Mouse (Mus musculus) embryonic facial prominence, embryonic 15.5 days (tissue): Measurements from ENCODE around the gene Ggn. TPM values are rescaled to one million over a fixed set of nuclear protein-coding genes. Genes with fewer than 3 reads are reported as not detected.

Experiments
- ATAC-seq: fragments of 200-750 bp; cut with Nextera tagmentation; 2 replicates; pipeline ENCODE4 v1.8.0; 2017; ENCODE audit warnings: low read depth, moderate TSS enrichment; ENCODE audit not compliant: insufficient number of reproducible peaks, low FRiP score, low TSS enrichment
- H3K27ac ChIP-seq: fragments of 300-500 bp; sonication (generic); replicated peaks from 2 replicates; pipeline ENCODE4 v1.5.1; 2015; ENCODE audit warnings: mild to moderate bottlenecking, inconsistent platforms
- H3K27me3 ChIP-seq: fragments of 300-500 bp; sonication (generic); 2 replicates; pipeline ENCODE4 v1.6.1; 2015; ENCODE audit warnings: inconsistent platforms
- H3K36me3 ChIP-seq: fragments of 300-500 bp; sonication (generic); 2 replicates; pipeline ENCODE4 v1.6.1; 2015; ENCODE audit warnings: mild to moderate bottlenecking, inconsistent platforms
- H3K4me1 ChIP-seq: fragments of 300-500 bp; sonication (generic); 2 replicates; pipeline ENCODE4 v1.6.1; 2015; ENCODE audit warnings: inconsistent platforms
- H3K4me2 ChIP-seq: fragments of 300-500 bp; sonication (generic); replicated peaks from 2 replicates; pipeline ENCODE4 v1.6.1; 2015; ENCODE audit warnings: mild to moderate bottlenecking, inconsistent platforms
- H3K4me3 ChIP-seq: fragments of 300-500 bp; sonication (generic); replicated peaks from 2 replicates; pipeline ENCODE4 v1.5.1; 2015; ENCODE audit warnings: mild to moderate bottlenecking, inconsistent platforms
- H3K9ac ChIP-seq: fragments of 300-500 bp; sonication (generic); 2 replicates; pipeline ENCODE4 v1.6.1; 2015; ENCODE audit warnings: inconsistent platforms
- H3K9me3 ChIP-seq: fragments of 300-500 bp; sonication (generic); replicated peaks from 2 replicates; pipeline ENCODE4 v1.6.1; 2016; ENCODE audit warnings: inconsistent platforms
- WGBS: fragments of 180-500 bp; shearing (Covaris S2); methylation state at CpG from one replicate; pipeline ENCODE4 v1.1.7; 2015; 5-methylcytosine and 5-hydroxymethylcytosine counted together
- polyA plus RNA-seq: library from polyadenylated mRNA; unstranded; fragments of >200 nt; fragmentation: Nextera tagmentation; extraction: Ambion mirVana; gene quantifications from 2 replicates; pipeline ENCODE4 v1.2.1, GENCODE M21; 2015

Ggn gene
- polyA plus RNA-seq, 1 experiment from 2014 or later: 0.69 TPM

- Histone ChIP-seq H3K9me3 (no peaks in the 10 kb centered on the region), H3K4me3 (no peak overlapping the region), H3K36me3 (no peaks in the 10 kb centered on the region), H3K9ac (no peak overlapping the region), H3K27ac (no peak overlapping the region), H3K4me2 (no peak overlapping the region), H3K4me1 (no peaks in the 10 kb centered on the region), H3K27me3 (no peaks in the 10 kb centered on the region)
- WGBS: 74% methylated on average over 8 of the region's 8 CpGs
- no peak for ATAC-seq
Observed at GRCm38 (mm10) chr7:29141416-29141815, 28.6 kb upstream of the Ggn start.

GRCm38 (mm10) chr7:29144006-29144405 is 26.0 kb upstream of the Ggn start:
- Histone ChIP-seq H3K27ac (no peak overlapping the region), H3K4me3 (no peak overlapping the region), H3K27me3 (no peaks in the 10 kb centered on the region), H3K9me3 (no peaks in the 10 kb centered on the region), H3K36me3 (no peaks in the 10 kb centered on the region), H3K4me1 (no peaks in the 10 kb centered on the region), H3K4me2 (no peak overlapping the region), H3K9ac (no peak overlapping the region)
- WGBS: 87% methylated on average over 4 of the region's 4 CpGs
- ATAC-seq: no peak

DNA sequence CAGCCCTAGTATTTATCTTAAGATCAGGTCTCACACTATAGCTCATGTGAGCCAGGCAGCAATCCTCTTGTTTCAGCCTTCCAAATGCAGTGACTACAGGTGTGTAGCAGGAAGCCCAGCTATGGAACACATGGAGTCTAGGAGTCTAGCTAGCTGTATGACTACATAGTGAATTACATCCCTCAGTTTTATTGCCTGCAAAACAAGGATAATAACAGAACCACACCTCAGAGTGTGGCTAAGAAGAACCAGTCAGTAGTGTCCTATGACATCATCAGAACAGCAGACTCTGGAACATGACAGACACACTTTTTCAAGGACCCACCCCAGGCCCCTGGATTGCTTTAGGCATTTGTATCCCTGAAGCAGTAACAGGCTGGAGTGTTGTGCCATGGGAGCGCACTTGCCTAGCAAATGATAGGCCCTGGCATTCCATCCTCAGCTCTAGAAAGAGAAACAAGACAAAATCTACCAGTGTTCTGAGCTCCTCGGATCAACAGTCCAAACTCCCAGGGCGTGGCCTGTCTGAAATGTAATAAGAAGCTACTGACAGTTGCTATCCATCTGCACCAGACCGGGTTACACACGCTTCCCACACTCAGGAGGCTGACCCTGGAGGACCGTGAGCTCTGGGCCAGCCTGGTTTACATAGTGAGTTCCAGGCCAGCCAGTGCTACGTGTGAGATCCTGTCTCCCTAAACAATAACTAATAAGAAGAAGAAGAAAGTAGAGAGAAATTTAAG is 23.2 kb upstream of the Ggn start:
- Histone ChIP-seq H3K27me3 (no peaks in the 10 kb centered on the region), H3K9ac (no peak overlapping the region)
- ATAC-seq: no peak

GRCm38 (mm10) chr7:29148771-29149170 is 21.2 kb upstream of the Ggn start:
- no peaks in the 10 kb centered on the region for H3K36me3 ChIP-seq
- no peaks in the 10 kb centered on the region for H3K27me3 ChIP-seq
- H3K4me3 ChIP-seq: no peak overlapping the region
- no peak for ATAC-seq
- H3K9ac ChIP-seq: no peak overlapping the region
- H3K4me1 ChIP-seq: no peaks in the 10 kb centered on the region
- no peaks in the 10 kb centered on the region for H3K9me3 ChIP-seq
- H3K4me2 ChIP-seq: no peak overlapping the region
- WGBS: 88% methylated on average over 15 of the region's 15 CpGs
- no peak overlapping the region for H3K27ac ChIP-seq

More for the DNA sequence above, 23.2 kb upstream of the Ggn start:
- Histone ChIP-seq H3K4me3 (no peak overlapping the region), H3K9me3 (no peaks in the 10 kb centered on the region), H3K27ac (no peak overlapping the region), H3K4me1 (no peaks in the 10 kb centered on the region), H3K4me2 (no peak overlapping the region), H3K36me3 (no peaks in the 10 kb centered on the region)
- 79% methylated on average over 7 of the region's 7 CpGs for WGBS

DNA sequence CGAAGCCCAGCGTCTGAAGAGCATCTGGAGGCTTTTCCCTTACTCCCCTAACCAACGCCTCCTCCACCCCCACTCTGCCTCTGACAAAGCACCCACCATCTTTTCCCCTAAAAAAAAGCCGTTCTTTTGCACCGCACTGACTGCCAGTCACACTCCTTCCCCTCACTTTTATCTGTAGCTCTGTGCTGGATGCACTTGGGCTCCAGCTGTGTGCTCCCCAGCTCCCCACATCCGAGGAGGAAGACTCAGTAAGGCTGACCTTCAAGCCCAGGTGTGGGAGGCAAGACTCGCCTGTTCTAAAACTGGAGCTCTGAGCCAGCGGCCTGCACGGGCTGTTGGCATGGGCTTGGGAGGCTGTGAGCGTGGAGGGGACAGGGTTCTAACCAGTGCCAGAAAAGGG is 18.5 kb upstream of the Ggn start:
- Histone ChIP-seq H3K4me3 (no peak overlapping the region), H3K27ac (no peak overlapping the region), H3K4me1 (peaks cover 8% of the 10 kb centered on the region; the same call in 1 of the 2 replicates), H3K9ac (no peak overlapping the region), H3K4me2 (no peak overlapping the region), H3K27me3 (no peaks in the 10 kb centered on the region), H3K9me3 (no peaks in the 10 kb centered on the region), H3K36me3 (0 out of 2 replicates have a peak, but pooled peaks cover 5% of the 10 kb centered on the region)
- no peak for ATAC-seq
- 65% methylated on average over 10 of the region's 10 CpGs for WGBS

GRCm38 (mm10) chr7:29154018-29154720 is 15.8 kb upstream of the Ggn start:
- 95% methylated on average over 14 of the region's 14 CpGs for WGBS
- Histone ChIP-seq H3K27me3 (peaks cover 11% of the 10 kb centered on the region), H3K27ac (no peak overlapping the region), H3K4me3 (no peak overlapping the region), H3K4me1 (peaks cover 10% of the 10 kb centered on the region; the same call in 1 of the 2 replicates), H3K9me3 (no peaks in the 10 kb centered on the region), H3K4me2 (no peak overlapping the region), H3K9ac (no peak overlapping the region), H3K36me3 (0 out of 2 replicates have a peak, but pooled peaks cover 5% of the 10 kb centered on the region)
- no peak for ATAC-seq

DNA sequence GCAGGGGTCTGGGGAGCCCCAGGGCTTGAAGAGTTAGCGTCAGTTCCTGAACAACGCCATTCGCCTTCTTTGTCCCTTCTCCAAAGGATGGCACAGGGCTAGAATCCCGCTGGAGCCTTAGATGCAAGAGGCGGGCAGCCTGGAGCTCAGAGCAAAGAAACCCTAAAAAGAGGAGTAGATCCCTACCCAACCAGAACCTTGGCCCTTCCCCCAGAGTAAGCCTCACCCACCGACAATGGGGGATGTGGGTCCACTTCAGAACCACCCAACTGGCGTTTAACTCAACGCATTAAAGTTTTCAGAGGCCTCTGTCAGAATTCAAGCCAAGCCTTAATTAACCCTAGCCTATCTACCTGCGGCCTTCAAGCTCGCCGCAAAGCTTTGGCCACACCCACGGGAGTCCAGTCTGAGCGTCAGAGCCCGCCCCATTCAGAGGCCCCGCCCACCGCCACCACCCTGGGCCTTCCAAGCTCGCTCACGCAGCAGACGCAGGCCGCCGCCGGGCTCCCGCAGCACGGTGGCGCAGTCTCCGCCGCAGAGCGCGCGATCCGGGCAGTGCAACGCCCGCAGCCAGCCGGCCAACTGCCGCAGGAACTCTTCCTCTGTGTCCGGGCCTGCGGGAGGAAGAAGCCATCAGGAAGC is 14.7 kb upstream of the Ggn start:
- Histone ChIP-seq H3K9ac (peak overlapping the region; percentile 69), H3K4me2 (peak overlapping the region; percentile 96), H3K27ac (peak overlapping the region; percentile 89), H3K36me3 (0 out of 2 replicates have a peak, but pooled peaks cover 5% of the 10 kb centered on the region), H3K27me3 (peaks cover 15% of the 10 kb centered on the region), H3K4me1 (peaks cover 10% of the 10 kb centered on the region; the same call in 1 of the 2 replicates), H3K4me3 (peak overlapping the region; percentile 89), H3K9me3 (no peaks in the 10 kb centered on the region)
- ATAC-seq: peak; percentile 80
- 6% methylated on average over 37 of the region's 37 CpGs for WGBS

- peak within 1 kb of the TSS; percentile 96 for H3K4me2 ChIP-seq
- H3K27me3 ChIP-seq: peaks cover 15% of the 10 kb centered on the region
- H3K4me1 ChIP-seq: peaks cover 10% of the 10 kb centered on the region; the same call in 1 of the 2 replicates
- H3K36me3 ChIP-seq: 0 out of 2 replicates have a peak, but pooled peaks cover 5% of the 10 kb centered on the region
- ATAC-seq: peak; percentile 66
- H3K4me3 ChIP-seq: peak within 1 kb of the TSS; percentile 89
- peak within 1 kb of the TSS; percentile 69 for H3K9ac ChIP-seq
- WGBS: 2% methylated on average over 67 of the region's 68 CpGs
- H3K9me3 ChIP-seq: no peaks in the 10 kb centered on the region
- H3K27ac ChIP-seq: peak within 1 kb of the TSS; percentile 89
Observed at GRCm38 (mm10) chr7:29155838-29156782, 13.9 kb upstream of the Ggn start, which contains the start of gene Fam98c. Gene Fam98c, minus strand, starts transcription at chr7:29156234.

DNA sequence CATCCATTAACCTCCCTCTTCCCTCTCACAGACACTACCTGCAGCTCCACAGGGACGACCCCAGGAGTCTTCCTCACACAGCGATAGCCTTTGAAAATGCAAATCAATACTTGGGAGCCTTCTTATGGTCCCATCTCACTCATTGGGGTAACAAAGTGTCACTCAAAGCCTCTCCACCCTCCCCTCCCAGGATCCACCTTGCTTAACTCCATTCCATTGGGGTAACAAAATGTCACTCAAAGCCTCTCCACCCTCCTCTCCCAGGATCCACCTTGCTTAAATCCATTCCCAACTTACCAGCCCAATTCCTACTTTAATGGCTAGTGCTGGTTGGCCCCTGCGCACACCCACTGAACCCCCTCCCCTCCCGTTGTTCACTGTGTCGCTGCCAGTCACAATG is 11.7 kb upstream of the Ggn start:
- Histone ChIP-seq H3K9me3 (no peaks in the 10 kb centered on the region), H3K9ac (no peak overlapping the region), H3K27ac (no peak overlapping the region), H3K27me3 (peaks cover 15% of the 10 kb centered on the region), H3K36me3 (0 out of 2 replicates have a peak, but pooled peaks cover 8% of the 10 kb centered on the region), H3K4me1 (peaks cover 14% of the 10 kb centered on the region), H3K4me2 (no peak overlapping the region), H3K4me3 (no peak overlapping the region)
- ATAC-seq: no peak
- 2% methylated on average over 5 of the region's 5 CpGs for WGBS

DNA sequence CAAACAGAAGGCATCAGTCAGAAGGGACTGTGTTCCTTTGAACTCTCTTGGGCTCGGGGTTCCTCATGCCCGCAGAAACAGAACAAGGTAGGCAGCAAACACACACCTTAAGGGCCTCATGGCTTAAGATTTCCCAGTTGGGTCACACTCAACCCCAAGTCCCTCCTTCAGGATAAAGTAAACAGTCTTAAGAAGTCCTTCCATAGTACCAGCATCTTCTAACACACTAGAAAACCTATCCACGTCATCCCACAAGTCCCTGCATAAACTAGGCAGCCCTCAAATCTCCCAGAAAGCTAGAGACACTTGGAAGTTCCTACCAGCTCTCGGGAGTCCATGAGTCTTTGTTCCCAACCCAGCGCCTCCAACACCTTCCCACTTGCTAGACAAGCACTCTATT is 7.7 kb upstream of the Ggn start:
- Histone ChIP-seq H3K4me2 (no peak overlapping the region), H3K9me3 (no peaks in the 10 kb centered on the region), H3K4me3 (no peak overlapping the region), H3K4me1 (peaks cover 4% of the 10 kb centered on the region; the same call in 1 of the 2 replicates), H3K9ac (no peak overlapping the region), H3K27ac (no peak overlapping the region), H3K27me3 (peaks cover 15% of the 10 kb centered on the region), H3K36me3 (0 out of 2 replicates have a peak, but pooled peaks cover 2% of the 10 kb centered on the region)
- 77% methylated on average over 5 of the region's 5 CpGs for WGBS
- no peak for ATAC-seq
